Mouse (Mus musculus): Measurements from ENCODE around the gene Acbd3. TPM values are rescaled to one million over a fixed set of nuclear protein-coding genes. Genes with fewer than 3 reads are reported as not detected.
A peak's percentile ranks its signal among the peaks of the same experiment; 100 is the strongest.

Gene Acbd3
- polyA plus RNA-seq, 1 experiment from 2014 or later = 53.4 TPM

DNA sequence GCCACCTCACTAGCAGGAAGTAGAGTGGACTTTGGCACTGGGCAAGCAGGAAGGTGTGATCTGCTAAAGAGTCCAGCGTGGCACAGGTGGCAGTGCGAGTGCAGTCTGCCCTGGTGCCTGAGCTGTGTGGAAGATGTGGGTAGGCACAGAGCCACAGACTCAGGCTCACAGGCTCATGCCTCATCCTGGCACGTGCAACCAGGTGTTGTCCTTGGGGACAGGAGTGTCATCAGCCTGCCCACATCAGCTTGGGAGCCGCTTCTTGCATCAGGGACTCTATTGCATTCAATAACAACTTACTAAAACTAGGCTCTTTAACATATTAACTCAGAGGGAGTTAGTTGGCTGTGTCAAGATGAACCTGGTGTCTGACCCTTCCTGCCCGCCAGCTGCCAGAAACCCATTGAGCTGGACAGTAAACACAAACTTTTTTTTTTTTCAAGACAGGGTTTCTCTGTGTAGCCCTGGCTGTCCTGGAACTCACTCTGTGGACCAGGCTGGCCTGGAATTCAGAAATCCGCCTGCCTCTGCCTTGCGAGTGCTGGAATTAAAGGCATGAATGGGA lies 32.2 kb downstream of the Acbd3 start:
- ChIA-PET POLR2A (no interaction called here), CTCF (interaction anchor here (1.0 kb wide), 1 partner anchor 9 kb away, joined by 3 read pairs; no protein-coding TSS in a partner anchor)
- no peak for TF ChIP-seq CTCF (IDR thresholded peaks at IDR 0.05)
- H3K27me3 ChIP-seq = no peaks in the 10 kb centered on the region
- DNase-seq (ENCODE audit: low read depth, low spot score) (no peak), ATAC-seq (no peak)
- in situ Hi-C loops (cut with MboI; ENCODE audit: low pct_unique_long_range_greater_than_20kb) = no loop called here

DNA sequence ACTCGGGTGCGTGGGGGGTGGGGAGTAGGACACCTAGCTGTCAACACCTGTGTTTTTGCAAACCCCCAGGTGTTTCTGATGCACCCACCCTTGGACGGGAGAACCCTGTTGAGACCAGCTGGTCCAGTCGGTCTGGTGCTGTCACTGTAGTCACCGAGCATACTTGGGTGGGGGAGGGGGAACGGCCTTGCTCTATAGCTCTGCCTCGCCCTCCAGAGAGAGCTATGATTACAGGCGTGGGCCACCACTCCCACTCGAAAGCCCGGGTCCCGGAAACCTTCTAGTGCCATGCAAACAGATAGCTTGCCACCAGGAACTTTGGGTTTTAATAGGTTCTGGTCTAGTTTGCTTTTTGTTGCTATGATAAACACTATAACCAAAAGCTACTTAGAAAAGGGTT lies 36.3 kb downstream of the Acbd3 start:
- no peak for ATAC-seq

DNA sequence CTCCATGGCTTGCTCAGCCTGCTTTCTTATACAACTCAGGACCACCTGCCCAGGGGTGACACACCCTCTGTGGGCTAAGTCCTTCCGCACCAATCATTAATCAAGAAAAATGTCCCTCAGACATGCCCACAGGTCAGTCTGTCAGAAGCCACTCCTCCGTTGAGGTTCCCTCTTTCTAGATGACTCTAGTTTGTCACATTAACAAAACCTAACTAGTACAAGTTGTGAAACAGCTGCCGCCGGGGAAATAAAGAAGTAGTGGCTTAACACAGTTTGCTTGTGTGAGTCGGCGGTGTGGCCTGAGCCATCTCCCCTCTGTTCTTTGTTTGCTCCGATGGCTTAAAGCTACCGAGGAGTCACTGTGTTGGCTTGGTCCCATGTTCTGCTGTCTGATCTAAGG lies 36.8 kb downstream of the Acbd3 start:
- in situ Hi-C loops (cut with MboI; ENCODE audit: low pct_unique_long_range_greater_than_20kb) = no loop called here
- ChIA-PET CTCF (interaction anchor here (1.1 to 1.5 kb wide), 4 partner anchors 10 to 329 kb away, joined by 3 to 7 read pairs (median 5); no protein-coding TSS in a partner anchor), POLR2A (interaction anchor here (1.0 kb wide), 1 partner anchor 15 kb away, joined by 4 read pairs; no protein-coding TSS in a partner anchor)
- H3K27me3 ChIP-seq = no peaks in the 10 kb centered on the region
- ATAC-seq (no peak), DNase-seq (ENCODE audit: low read depth, low spot score) (no peak)
- no peak for TF ChIP-seq CTCF (IDR thresholded peaks at IDR 0.05)

More for the DNA sequence above, 36.3 kb downstream of the Acbd3 start:
- in situ Hi-C loops (cut with MboI; ENCODE audit: low pct_unique_long_range_greater_than_20kb) = no loop called here
- ChIA-PET CTCF (interaction anchor here (1.1 to 1.5 kb wide), 6 partner anchors 9 to 328 kb away, joined by 3 to 9 read pairs (median 4); partner anchors contain the start of gene Acbd3), POLR2A (interaction anchor here (0.6 to 1.2 kb wide), 4 partner anchors 15 to 140 kb away, joined by 3 to 4 read pairs (median 4); no protein-coding TSS in a partner anchor)
- no peak for TF ChIP-seq CTCF (IDR thresholded peaks at IDR 0.05)
- no peak for DNase-seq (ENCODE audit: low read depth, low spot score)
- no peaks in the 10 kb centered on the region for H3K27me3 ChIP-seq

DNA sequence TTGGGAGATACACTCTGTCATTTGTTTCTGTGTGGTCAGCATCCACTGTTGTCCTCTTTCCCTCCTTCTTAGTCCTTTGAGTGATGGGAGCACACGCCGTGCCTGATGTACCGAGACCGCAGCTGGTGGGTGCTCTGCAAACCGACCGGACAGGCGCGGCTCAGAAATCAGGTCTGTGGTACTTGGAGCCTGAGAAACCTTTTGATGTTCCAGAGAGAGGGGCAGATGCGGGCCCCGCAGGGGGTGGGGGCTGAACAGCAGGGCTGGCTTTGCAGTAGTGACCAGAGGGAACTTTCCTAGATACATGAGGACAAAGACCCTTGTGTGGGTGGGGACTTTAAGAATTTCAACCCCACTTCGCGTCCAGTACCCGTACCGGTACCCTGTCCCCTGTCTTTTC lies 37.5 kb downstream of the Acbd3 start:
- ChIA-PET CTCF (interaction anchor here (0.7 to 2.3 kb wide), 3 partner anchors 40 to 304 kb away, joined by 3 to 17 read pairs (median 7); no protein-coding TSS in a partner anchor), POLR2A (no interaction called here)
- ATAC-seq = no peak
- in situ Hi-C loops (cut with MboI; ENCODE audit: low pct_unique_long_range_greater_than_20kb) = no loop called here
- no peak for DNase-seq (ENCODE audit: low read depth, low spot score)
- no peak for TF ChIP-seq CTCF (IDR thresholded peaks at IDR 0.05)
- no peaks in the 10 kb centered on the region for H3K27me3 ChIP-seq

DNA sequence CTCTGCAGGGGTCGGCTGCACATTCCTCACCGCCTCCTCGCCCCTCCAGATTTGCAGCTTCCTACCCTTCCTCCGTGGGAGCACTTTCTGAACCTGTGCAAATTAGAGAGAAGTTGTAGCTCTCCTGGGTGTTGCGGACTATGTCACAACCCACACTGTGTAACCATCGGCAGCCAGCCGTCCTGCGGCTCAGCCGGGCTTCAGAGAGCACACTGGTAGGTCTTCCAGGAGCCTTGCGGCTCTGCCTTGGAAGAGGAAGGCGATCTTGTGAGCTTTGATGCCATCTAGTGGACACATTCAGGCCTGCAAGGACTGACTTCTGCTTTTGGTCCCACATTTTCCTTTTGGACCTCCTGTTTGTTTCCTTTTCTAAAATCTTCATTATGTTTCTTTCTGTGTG lies 38.0 kb downstream of the Acbd3 start:
- in situ Hi-C loops (cut with MboI; ENCODE audit: low pct_unique_long_range_greater_than_20kb) = no loop called here
- POLR2A ChIA-PET = no interaction called here
- H3K27me3 ChIP-seq = no peaks in the 10 kb centered on the region
- CTCF ChIA-PET = interaction anchor here (0.7 to 2.3 kb wide), 3 partner anchors 40 to 305 kb away, joined by 3 to 17 read pairs (median 7); no protein-coding TSS in a partner anchor
- no peak for TF ChIP-seq CTCF (IDR thresholded peaks at IDR 0.05)
- no peak for DNase-seq (ENCODE audit: low read depth, low spot score)
- peak; percentile 55 for ATAC-seq

DNA sequence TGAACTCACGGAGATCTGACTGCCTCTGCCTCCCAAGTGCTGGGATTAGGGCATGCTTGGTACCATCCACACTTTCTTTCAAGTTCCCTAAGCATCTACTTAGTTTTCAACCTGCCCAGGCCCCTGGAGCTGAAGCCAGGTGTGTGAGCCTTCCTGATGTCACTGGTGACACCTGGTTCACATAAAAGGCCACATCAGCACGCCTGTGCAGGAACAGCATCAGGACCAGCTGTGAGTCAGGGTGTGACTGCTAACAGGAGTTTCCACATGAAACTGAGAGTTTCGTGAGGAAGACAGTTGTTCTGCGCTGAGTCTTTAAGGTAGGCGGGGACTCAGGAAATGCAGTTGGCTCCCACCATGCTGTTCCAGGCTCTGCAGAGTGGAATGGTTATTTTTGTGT lies 39.5 kb downstream of the Acbd3 start:
- ATAC-seq = no peak
- DNase-seq (ENCODE audit: low read depth, low spot score) = no peak
- POLR2A ChIA-PET = no interaction called here
- no peaks in the 10 kb centered on the region for H3K27me3 ChIP-seq
- TF ChIP-seq CTCF (IDR thresholded peaks at IDR 0.05) = no peak
- in situ Hi-C loops (cut with MboI; ENCODE audit: low pct_unique_long_range_greater_than_20kb) = loop anchor here (5.0 kb wide), 2 partner anchors 43 to 333 kb away; no protein-coding TSS in a partner anchor
- CTCF ChIA-PET = interaction anchor here (1.0 to 2.3 kb wide), 2 partner anchors 45 to 46 kb away, joined by 3 to 17 read pairs; no protein-coding TSS in a partner anchor

DNA sequence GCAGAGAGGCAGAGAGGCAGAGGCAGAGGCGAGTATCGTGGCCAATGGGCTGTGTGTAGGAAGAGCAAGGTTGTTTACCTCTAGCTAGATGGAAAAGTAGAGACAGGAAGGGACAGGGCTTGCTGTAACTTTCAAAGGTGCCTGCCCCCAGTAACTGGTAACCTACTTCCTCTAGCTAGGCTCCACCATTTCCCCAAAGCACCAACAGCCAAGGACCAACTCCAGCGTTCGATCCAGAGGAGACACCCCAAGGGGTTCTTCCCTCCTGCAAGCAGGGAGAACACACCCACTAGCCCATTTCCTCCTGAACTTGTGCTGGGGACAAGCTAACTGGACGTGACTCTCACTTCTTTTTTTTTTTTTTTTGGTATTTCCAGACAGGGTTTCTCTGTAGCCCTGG lies 40.7 kb downstream of the Acbd3 start:
- H3K27me3 ChIP-seq = no peaks in the 10 kb centered on the region
- POLR2A ChIA-PET = no interaction called here
- no peak for DNase-seq (ENCODE audit: low read depth, low spot score)
- CTCF ChIA-PET = interaction anchor here (0.7 kb wide), 1 partner anchor 46 kb away, joined by 4 read pairs; no protein-coding TSS in a partner anchor
- no peak for ATAC-seq
- in situ Hi-C loops (cut with MboI; ENCODE audit: low pct_unique_long_range_greater_than_20kb) = loop anchor here (5.0 kb wide), 2 partner anchors 44 to 334 kb away; no protein-coding TSS in a partner anchor
- no peak for TF ChIP-seq CTCF (IDR thresholded peaks at IDR 0.05)

DNA sequence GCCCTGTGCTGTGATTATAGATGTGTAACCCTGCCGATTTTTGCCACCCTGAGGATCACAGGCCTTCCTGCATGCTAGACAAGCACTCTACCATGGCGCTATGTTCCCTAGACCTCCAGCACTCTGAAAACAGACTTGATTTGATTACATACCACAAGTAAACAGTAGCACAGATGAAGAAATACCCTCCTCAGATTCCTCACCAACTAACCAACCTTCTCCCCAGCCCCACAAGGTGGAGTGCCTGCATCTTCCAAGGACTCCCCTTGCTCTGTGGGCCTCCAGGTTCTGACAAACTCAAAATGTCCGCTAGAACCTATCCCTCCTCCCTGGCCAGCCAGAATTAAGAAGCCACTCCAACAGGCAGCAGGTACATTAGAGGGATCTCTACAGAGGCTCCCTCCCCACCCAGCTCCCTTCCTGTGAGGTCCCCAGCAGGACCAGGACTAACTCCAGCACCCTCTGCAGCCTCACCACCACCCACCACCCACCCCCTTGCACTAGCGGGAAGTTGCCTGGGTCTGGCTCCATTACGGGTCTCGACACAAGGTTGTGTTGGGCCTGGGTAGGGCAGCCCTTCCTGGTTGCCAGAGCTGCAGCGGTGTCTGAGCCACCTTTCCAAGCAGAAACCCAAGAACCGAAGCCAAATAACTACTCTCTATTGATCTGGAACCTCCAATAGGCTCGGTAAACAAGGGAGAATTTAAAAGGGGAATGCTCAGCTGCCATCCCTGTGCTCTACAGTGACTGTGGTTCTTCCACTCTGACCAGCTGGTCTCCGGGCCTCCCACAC lies 41.9 kb downstream of the Acbd3 start:
- CTCF ChIA-PET = interaction anchor here (0.8 to 2.5 kb wide), 2 partner anchors 9 to 43 kb away, joined by 3 to 9 read pairs; no protein-coding TSS in a partner anchor
- DNase-seq (ENCODE audit: low read depth, low spot score) (no peak), ATAC-seq (no peak)
- in situ Hi-C loops (cut with MboI; ENCODE audit: low pct_unique_long_range_greater_than_20kb) = loop anchor here (5.0 kb wide), 2 partner anchors 45 to 335 kb away; no protein-coding TSS in a partner anchor
- TF ChIP-seq CTCF (IDR thresholded peaks at IDR 0.05) = no peak
- POLR2A ChIA-PET = interaction anchor here (1.0 kb wide), 1 partner anchor 10 kb away, joined by 4 read pairs; no protein-coding TSS in a partner anchor
- no peaks in the 10 kb centered on the region for H3K27me3 ChIP-seq

DNA sequence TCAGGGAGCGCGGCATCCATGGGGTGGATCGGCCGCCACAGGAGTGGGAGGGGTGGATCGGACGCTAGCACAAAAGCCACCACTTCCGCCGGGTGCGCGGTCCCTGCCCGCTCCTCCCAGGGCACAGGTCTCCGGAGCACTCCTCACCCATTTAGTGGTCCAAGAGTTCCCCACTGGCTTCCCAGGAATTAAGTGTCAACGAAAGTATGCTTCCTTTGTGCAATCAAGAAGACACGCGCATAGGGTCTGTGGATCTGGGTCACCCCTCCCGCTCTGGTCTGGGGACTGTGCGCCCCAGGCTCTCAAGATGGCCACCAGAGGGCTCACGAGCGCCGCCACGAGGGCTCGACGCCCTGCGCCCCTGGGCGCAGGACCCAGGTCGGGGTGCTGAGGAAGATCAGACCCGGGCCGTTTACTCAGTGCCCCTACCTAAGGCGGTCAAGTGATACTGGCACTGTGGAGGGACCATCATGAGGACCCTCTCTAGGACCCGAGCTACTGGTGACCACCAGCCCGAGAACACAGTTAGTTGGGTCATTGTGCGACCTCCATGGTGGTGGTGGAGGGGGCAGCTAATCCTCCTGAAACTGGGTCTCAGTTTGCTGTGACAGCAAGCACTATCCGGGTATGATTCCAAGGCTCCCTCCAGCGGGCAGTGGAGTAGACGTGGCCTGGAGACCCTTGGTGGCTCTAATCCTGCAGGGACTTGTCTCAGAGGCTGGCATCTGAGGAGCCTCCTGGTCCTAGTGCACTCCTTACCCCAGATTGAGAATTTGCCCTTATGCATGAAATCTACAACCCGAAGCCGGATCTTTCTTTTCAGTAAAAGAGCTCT lies 42.7 kb downstream of the Acbd3 start:
- in situ Hi-C loops (cut with MboI; ENCODE audit: low pct_unique_long_range_greater_than_20kb) = loop anchor here (5.0 kb wide), 2 partner anchors 46 to 336 kb away; no protein-coding TSS in a partner anchor
- POLR2A ChIA-PET = no interaction called here
- no peak for DNase-seq (ENCODE audit: low read depth, low spot score)

DNA sequence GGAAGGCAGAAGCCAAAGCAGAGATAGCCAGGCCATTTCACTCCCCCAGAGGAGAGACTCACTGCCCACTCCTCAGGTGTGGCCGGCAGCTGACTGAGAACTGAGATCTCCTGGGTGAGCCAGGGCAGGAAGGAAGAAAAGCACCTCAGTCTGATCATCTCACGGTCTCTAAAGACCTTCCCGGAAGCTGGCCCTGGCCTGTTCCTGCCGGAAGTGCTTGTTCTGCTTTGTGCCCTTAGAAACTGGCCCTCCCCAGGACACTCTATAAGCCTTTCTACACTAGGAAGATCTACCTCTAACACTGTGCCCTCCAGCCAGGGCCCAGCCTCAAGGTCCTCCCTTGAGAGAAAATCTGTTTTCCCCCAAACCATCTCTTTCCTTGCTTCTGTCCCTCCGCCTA lies 45.5 kb downstream of the Acbd3 start:
- in situ Hi-C loops (cut with MboI; ENCODE audit: low pct_unique_long_range_greater_than_20kb) = loop anchor here (5.0 kb wide), 1 partner anchor 36 kb away; no protein-coding TSS in a partner anchor
- ChIA-PET CTCF (no interaction called here), POLR2A (no interaction called here)
- ATAC-seq (no peak), DNase-seq (ENCODE audit: low read depth, low spot score) (no peak)
- no peaks in the 10 kb centered on the region for H3K27me3 ChIP-seq
- no peak for TF ChIP-seq CTCF (IDR thresholded peaks at IDR 0.05)

More for the DNA sequence above, 42.7 kb downstream of the Acbd3 start:
- no peaks in the 10 kb centered on the region for H3K27me3 ChIP-seq
- peak; percentile 56 for ATAC-seq
- TF ChIP-seq CTCF (IDR thresholded peaks at IDR 0.05) = no peak
- CTCF ChIA-PET = interaction anchor here (0.9 to 2.5 kb wide), 3 partner anchors 9 to 65 kb away, joined by 3 to 9 read pairs (median 4); no protein-coding TSS in a partner anchor

Measured in Patski (cell line).